Mouse (Mus musculus): Measurements from ENCODE around the gene Olfr804.

DNA sequence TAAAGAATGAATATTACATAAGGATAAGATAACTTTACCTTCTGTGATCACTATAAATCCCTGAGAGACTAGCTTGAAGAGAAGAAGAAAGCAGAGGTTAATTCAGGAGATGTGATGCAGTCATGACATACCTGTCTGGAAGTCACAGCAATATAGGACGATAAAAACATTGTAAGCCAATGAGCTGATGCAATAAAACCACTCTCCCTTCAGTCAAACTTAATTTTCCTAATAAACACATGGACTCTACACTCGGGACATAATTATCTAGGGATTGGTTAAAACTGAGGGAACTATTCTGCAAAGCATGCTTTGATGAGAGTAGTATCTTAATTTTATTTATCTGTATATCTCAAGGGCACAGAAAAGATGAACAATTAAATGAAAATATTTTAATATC, 8.8 kb upstream of the Olfr804 start, which contains the start of gene Olfr803:
- TF ChIP-seq CTCF (IDR thresholded peaks at IDR 0.05) (no peak), POLR2A (IDR thresholded peaks at IDR 0.05; ENCODE audit: insufficient read depth, low read depth, low read length) (no peak)

Measured in heart, adult 2 months (tissue).